Mouse (Mus musculus) cortical plate, adult 2 months (tissue): ENCODE results near the gene Nr1h3.

ENCODE experiments used
- CTCF ChIP-seq: fragments of 200-500 bp; IDR thresholded peaks from 2 replicates; pipeline ENCODE4 v1.5.1; 2011; ENCODE audit warnings: mild to moderate bottlenecking, control low read depth, low read length; ENCODE audit not compliant: insufficient read depth; ENCODE audit errors: extremely low read depth
- POLR2A ChIP-seq: fragments of 200-500 bp; IDR thresholded peaks from 2 replicates; pipeline ENCODE4 v1.6.1; 2011; ENCODE audit warnings: mild to moderate bottlenecking, low read length, control low read depth; ENCODE audit not compliant: insufficient read depth; ENCODE audit errors: extremely low read depth

DNA sequence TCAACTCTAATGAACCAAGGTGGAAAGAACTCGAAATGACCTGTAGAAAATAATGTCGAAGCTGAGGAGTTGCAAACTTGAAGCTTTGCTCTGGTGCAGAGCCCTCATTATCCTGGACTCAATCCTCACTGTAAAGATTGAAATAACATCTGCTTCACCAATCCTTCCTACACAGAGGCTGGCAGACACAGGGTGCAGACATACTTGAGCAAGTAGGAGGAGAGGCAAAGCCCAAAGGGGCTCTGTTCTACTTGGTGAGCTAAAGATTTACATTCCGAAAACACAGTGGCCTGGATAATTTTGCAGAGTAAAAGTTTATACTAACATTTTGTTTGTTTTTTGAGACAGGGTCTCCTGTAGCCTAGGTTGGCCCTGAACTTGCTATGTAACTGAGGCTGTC, 3.7 kb downstream of the Nr1h3 start:
- TF ChIP-seq CTCF (no peak), POLR2A (no peak)
